Mouse (Mus musculus): Measurements from ENCODE around the gene Tm9sf3. TPM values are rescaled to one million over a fixed set of nuclear protein-coding genes. Genes with fewer than 3 reads are reported as not detected.

Tm9sf3 gene
- polyA plus RNA-seq, 1 experiment from 2014 or later = 81.3 TPM

Other genes with a start within 250 kb of the Tm9sf3 start
- 0.10 TPM in 1 of 2 replicates, not detected in the other for gene Dntt, start 234.7 kb downstream of the Tm9sf3 start, polyA plus RNA-seq (2015; fragmentation: Nextera tagmentation; extraction: Ambion mirVana)
- not detected in 2 replicates for gene Opalin, start 186.9 kb downstream of the Tm9sf3 start, polyA plus RNA-seq (2015; fragmentation: Nextera tagmentation; extraction: Ambion mirVana)
- gene Tll2, start 57.2 kb downstream of the Tm9sf3 start, polyA plus RNA-seq (2015; fragmentation: Nextera tagmentation; extraction: Ambion mirVana) = 0.89 and 1.1 TPM in 2 replicates
- gene Pik3ap1, start 121.1 kb upstream of the Tm9sf3 start, polyA plus RNA-seq (2015; fragmentation: Nextera tagmentation; extraction: Ambion mirVana) = 0.99 and 1.1 TPM in 2 replicates
- gene Lcor, start 218.6 kb upstream of the Tm9sf3 start, polyA plus RNA-seq (2015; fragmentation: Nextera tagmentation; extraction: Ambion mirVana) = 28.4 and 30.4 TPM in 2 replicates